Mouse (Mus musculus) midbrain, embryonic 11.5 days (tissue): ENCODE results near the gene Rragd. TPM values are rescaled to one million over a fixed set of nuclear protein-coding genes. Genes with fewer than 3 reads are reported as not detected.
"Not testable (repeated sequence)": the region's sequence is repeated elsewhere in the genome, so short reads cannot be mapped to it uniquely, and the experiment has no call there.

Experiments used
- ATAC-seq: fragments of 200-750 bp; cut with Nextera tagmentation; 2 replicates; pipeline ENCODE4 v1.8.0; 2017; ENCODE audit warnings: moderate TSS enrichment, moderate library complexity; ENCODE audit not compliant: low FRiP score
- DNase-seq: peaks from one replicate; pipeline ENCODE4 v3.0.0; 2015; ENCODE audit warnings: low spot score; ENCODE audit errors: missing footprints
- H3K27ac ChIP-seq: fragments of 300-500 bp; sonication (generic); 2 replicates; pipeline ENCODE4 v1.5.1; 2014; ENCODE audit warnings: low read depth, low read length
- H3K27me3 ChIP-seq: fragments of 300-500 bp; sonication (generic); 2 replicates; pipeline ENCODE4 v1.6.1; 2014; ENCODE audit warnings: mild to moderate bottlenecking, low read length, moderate library complexity, mixed read lengths; ENCODE audit not compliant: control insufficient read depth, insufficient read depth
- H3K36me3 ChIP-seq: fragments of 300-500 bp; sonication (generic); 2 replicates; pipeline ENCODE4 v1.6.1; 2014; ENCODE audit warnings: mild to moderate bottlenecking, low read length, moderate library complexity, mixed read lengths; ENCODE audit not compliant: control insufficient read depth, insufficient read depth
- H3K4me1 ChIP-seq: fragments of 300-500 bp; sonication (generic); 2 replicates; pipeline ENCODE4 v1.6.1; 2014; ENCODE audit warnings: low read length; ENCODE audit not compliant: control insufficient read depth, insufficient read depth
- H3K4me2 ChIP-seq: fragments of 300-500 bp; sonication (generic); 2 replicates; pipeline ENCODE4 v1.6.1; 2014; ENCODE audit warnings: mild to moderate bottlenecking, moderate library complexity
- H3K4me3 ChIP-seq: fragments of 300-500 bp; sonication (generic); 2 replicates; pipeline ENCODE4 v1.5.1; 2014; ENCODE audit warnings: low read depth, low read length
- H3K9ac ChIP-seq: fragments of 300-500 bp; sonication (generic); 2 replicates; pipeline ENCODE4 v1.6.1; 2014; ENCODE audit warnings: low read length
- H3K9me3 ChIP-seq: fragments of 300-500 bp; sonication (generic); 2 replicates; pipeline ENCODE4 v1.6.1; 2016; ENCODE audit warnings: low read length; ENCODE audit not compliant: control insufficient read depth
- WGBS: fragments of 180-500 bp; shearing (Covaris S2); extraction: QIAGEN DNeasy Blood & Tissue Kit; methylation state at CpG from one replicate; pipeline ENCODE4 v1.1.7; 2014; 5-methylcytosine and 5-hydroxymethylcytosine counted together
- polyA plus RNA-seq: library from polyadenylated mRNA; unstranded; fragments of >200 nt; fragmentation: Nextera tagmentation; extraction: Ambion mirVana; gene quantifications from 2 replicates; pipeline ENCODE4 v1.2.1, GENCODE M21; 2014

Gene Rragd
- polyA plus RNA-seq, 1 experiment from 2014 or later: 32.9 TPM

DNA sequence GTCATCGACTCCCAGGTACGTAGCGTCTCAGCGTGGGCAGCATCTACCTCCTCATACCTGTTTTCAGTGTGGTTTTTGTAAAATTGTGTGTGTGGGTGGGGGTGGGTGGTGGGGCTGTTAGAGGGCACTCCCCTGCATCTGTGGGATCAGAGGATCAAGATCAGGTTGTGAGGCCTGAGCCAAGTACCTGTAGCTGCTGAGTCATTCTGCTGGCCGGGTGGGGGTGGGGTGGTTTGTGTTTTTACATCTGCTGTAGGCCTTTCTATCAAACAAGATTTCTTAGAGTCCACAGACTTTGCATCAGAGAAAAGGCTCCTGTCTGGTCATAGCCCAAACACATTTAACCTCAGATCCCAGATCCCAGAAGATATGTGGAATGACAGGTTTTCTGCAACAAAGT, 13.2 kb downstream of the Rragd start:
- WGBS: 97% methylated on average over 5 of the region's 5 CpGs
- Histone ChIP-seq H3K4me2 (no peak overlapping the region), H3K4me3 (no peak overlapping the region), H3K36me3 (peaks cover 2% of the 10 kb centered on the region; the same call in 1 of the 2 replicates), H3K9me3 (no peaks in the 10 kb centered on the region), H3K9ac (no peak overlapping the region), H3K27me3 (no peaks in the 10 kb centered on the region), H3K4me1 (no peaks in the 10 kb centered on the region), H3K27ac (no peak overlapping the region)
- ATAC-seq (no peak), DNase-seq (no peak)

DNA sequence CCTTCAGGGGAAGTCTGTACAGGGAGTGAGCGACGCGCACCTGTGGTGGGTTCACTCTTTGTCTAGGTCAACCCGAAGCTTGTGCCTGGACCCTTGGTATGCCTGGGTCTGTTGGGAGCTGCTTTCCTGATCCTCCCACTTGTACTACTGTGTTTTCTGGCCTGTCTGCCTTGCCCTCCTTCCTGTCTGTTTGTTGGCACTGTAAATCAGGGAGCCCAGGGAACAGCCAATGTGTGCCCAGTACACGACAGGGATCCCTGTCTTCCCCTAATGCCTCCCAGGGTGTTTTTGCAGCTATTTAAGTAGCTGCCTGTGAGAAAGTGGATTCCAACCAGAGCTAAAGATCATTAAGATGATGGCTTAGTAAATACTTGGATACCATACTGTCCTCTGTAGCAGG, 14.7 kb downstream of the Rragd start:
- Histone ChIP-seq H3K4me3 (no peak overlapping the region), H3K27ac (no peak overlapping the region), H3K9me3 (no peaks in the 10 kb centered on the region), H3K4me1 (no peaks in the 10 kb centered on the region), H3K9ac (no peak overlapping the region), H3K27me3 (no peaks in the 10 kb centered on the region), H3K4me2 (no peak overlapping the region), H3K36me3 (peaks cover 2% of the 10 kb centered on the region; the same call in 1 of the 2 replicates)
- no peak for DNase-seq
- ATAC-seq: no peak
- 90% methylated on average over 5 of the region's 5 CpGs for WGBS

DNA sequence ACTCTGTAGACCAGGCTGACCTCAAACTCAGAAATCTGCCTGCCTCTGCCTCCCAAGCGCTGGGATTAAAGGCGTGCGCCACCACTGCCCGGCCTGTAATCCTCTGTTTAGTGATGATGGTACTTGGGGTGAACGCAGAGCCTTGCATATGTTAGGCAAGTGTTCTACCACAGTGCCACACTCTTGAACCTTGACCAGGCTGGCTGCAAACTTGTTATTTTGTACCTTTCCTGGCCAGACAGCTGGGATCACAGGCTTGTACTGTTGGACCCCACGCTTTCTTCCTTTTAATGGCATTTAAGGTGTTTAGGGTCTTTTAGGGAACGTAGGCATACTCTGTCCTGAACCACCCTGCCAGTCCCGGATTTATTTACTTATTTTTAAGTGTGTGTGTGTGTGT, 16.2 kb downstream of the Rragd start:
- Histone ChIP-seq H3K4me3 (no peak overlapping the region), H3K27ac (no peak overlapping the region), H3K9me3 (no peaks in the 10 kb centered on the region), H3K4me1 (no peaks in the 10 kb centered on the region), H3K36me3 (peaks cover 2% of the 10 kb centered on the region; the same call in 1 of the 2 replicates), H3K4me2 (no peak overlapping the region), H3K9ac (no peak overlapping the region), H3K27me3 (no peaks in the 10 kb centered on the region)
- DNase-seq: no peak
- WGBS: 95% methylated on average over 8 of the region's 8 CpGs
- no peak for ATAC-seq

DNA sequence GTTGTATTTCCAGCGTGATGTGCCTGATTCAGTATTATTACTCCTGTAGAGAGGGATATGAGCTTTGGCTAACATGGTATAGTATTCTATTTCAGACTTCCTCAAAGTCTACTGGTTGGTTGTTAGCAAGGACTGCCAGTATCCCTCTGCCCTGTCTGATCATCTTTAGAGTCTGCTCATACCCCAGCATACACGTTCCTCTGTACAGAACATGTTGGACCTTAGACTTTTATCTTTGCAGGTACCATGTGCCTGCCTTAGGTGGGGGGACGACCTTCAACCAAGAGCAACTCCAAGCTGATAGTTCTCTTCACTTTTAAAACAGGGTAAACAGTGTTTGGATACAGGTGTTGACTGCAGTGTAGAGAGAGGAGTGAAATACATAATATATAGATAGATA, 19.2 kb downstream of the Rragd start:
- no peak overlapping the region for H3K27ac ChIP-seq
- 0 out of 2 replicates have a peak, but pooled peaks cover 4% of the 10 kb centered on the region for H3K36me3 ChIP-seq
- H3K4me3 ChIP-seq: no peak overlapping the region
- no peaks in the 10 kb centered on the region for H3K9me3 ChIP-seq
- H3K4me2 ChIP-seq: no peak overlapping the region
- no peak for ATAC-seq
- H3K9ac ChIP-seq: no peak overlapping the region
- H3K27me3 ChIP-seq: no peaks in the 10 kb centered on the region
- no peaks in the 10 kb centered on the region for H3K4me1 ChIP-seq
- WGBS: 86% methylated on average over 3 of the region's 3 CpGs
- DNase-seq: peak; percentile 74

DNA sequence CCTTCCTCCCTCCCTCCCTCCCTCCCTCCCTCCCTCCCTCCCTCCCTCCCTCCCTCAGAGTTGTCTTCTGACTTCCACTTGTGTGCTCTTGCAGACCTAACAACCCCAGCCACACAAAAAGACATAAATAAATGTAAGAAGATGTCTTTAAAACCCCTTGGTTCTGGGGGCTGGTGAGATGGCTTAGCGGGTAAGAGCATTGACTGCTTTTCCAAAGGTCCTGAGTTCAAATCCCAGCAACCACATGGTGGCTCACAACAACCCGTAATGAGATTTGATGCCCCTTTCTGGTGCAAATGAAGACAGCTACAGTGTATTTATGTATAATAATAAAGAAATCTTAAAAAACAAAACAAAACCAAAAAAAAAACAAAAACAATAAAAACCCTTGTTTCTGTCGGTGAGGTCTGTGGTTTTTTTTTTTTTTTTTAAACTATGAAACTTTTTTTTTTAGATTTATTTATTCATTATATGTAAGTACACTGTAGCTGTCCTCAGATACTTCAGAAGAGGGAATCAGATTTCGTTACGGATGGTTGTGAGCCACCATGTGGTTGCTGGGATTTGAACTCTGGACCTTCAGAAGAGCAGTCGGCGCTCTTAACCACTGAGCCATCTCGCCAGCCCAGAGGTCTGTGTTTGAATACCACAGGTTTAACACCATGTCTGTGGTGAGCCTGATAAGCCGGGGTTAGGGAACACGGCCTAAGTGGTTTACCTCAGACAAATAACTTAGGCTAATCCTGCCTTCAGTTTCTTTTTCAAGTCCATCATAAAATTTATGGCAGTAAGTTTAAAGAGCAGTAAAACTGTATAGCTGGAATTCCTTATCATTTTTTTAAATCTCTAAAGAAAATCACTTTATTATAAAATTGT, 23.0 kb downstream of the Rragd start:
- WGBS: 93% methylated on average over 10 of the region's 10 CpGs
- ATAC-seq, H3K4me1 ChIP-seq, H3K27me3 ChIP-seq, H3K9ac ChIP-seq, H3K4me2 ChIP-seq, H3K27ac ChIP-seq, H3K9me3 ChIP-seq, H3K36me3 ChIP-seq, H3K4me3 ChIP-seq: not testable (repeated sequence)
- DNase-seq: peak; percentile 81

DNA sequence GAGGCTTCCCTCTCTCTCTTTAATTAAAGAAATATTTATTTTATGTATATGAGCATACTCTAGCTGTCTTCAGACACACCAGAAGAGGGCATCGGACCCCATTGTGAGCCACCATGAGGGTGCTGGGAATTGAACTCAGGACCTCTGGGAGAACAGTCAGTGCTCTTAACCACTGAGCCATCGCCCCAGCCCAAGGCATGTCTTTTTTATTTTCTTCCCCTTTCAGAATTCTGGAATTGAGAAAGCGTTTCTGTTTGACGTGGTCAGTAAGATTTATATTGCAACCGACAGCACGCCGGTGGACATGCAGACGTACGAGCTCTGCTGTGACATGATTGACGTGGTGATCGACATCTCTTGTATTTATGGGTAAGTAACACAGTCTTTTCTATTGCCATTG, 24.0 kb downstream of the Rragd start:
- H3K27ac ChIP-seq: no peak overlapping the region
- no peaks in the 10 kb centered on the region for H3K9me3 ChIP-seq
- DNase-seq (peak; percentile 37), ATAC-seq (no peak)
- H3K27me3 ChIP-seq: no peaks in the 10 kb centered on the region
- WGBS: 96% methylated on average over 11 of the region's 11 CpGs
- no peak overlapping the region for H3K4me2 ChIP-seq
- no peak overlapping the region for H3K4me3 ChIP-seq
- H3K36me3 ChIP-seq: 0 out of 2 replicates have a peak, but pooled peaks cover 4% of the 10 kb centered on the region
- no peaks in the 10 kb centered on the region for H3K4me1 ChIP-seq
- H3K9ac ChIP-seq: no peak overlapping the region

DNA sequence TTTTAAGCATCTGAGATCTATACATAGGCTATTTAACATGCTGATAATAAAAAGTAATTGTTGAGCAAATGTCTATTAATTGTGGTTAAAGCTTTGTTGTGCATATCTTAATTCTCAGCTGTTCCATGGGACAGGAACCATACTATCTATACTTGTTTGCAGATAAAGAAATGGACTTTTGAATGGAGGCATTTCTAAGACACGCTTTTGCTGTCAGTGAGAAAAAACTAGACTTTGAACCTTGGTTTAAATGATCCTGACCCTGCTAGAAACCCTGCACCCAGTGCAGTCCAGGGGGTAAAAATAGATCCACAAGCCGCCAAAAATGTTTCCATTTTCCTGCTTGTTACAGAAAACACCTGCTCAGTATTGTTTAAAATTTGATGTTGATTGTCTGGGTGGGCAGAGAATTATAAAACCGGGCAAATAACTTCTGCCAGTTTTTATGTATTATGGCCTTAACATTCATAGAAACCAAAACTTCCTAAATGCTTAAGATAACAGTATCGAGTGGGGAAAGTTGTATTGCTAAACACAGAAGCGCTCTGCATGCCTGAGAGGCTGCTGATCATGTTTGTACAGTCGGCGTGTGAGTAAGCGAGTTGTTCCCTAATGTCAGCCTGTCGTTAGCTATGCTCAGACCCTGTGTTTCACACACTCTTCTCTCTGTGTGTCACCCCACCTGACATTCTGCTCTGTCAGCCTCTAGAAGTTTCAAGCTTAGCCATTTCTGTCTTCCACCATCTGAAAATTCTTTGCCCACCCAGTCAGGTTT, 24.8 kb downstream of the Rragd start:
- 0 out of 2 replicates have a peak, but pooled peaks cover 7% of the 10 kb centered on the region for H3K36me3 ChIP-seq
- H3K9ac ChIP-seq: no peak overlapping the region
- H3K9me3 ChIP-seq: no peaks in the 10 kb centered on the region
- H3K4me3 ChIP-seq: no peak overlapping the region
- no peaks in the 10 kb centered on the region for H3K27me3 ChIP-seq
- 92% methylated on average over 9 of the region's 9 CpGs for WGBS
- no peaks in the 10 kb centered on the region for H3K4me1 ChIP-seq
- H3K27ac ChIP-seq: no peak overlapping the region
- no peak overlapping the region for H3K4me2 ChIP-seq
- DNase-seq (peak; percentile 44), ATAC-seq (no peak)

DNA sequence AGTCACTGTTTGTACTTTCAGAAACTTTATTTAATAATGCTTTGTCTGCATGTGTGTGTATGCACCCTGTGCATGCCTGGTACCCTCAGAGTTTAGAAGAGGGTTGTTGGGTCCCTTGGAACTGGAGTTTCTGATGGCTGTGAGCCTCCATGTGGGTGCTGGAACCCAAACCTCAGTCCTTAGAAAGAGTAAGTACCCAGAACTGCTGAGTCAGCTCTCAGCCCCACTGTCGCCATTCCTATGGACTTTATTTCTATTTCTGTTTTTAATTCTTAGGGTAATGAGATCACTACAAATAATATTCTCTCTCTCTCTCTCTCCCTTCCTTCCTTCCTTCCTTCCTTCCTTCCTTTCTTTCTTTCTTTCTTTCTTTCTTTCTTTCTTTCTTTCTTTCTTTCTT, 27.2 kb downstream of the Rragd start:
- H3K36me3 ChIP-seq: peaks cover 20% of the 10 kb centered on the region; the same call in 1 of the 2 replicates
- 97% methylated on average over 1 of the region's 1 CpGs for WGBS
- ATAC-seq (no peak), DNase-seq (no peak)
- H3K27ac ChIP-seq: no peak overlapping the region
- H3K4me2 ChIP-seq: no peak overlapping the region
- H3K4me3 ChIP-seq: no peak overlapping the region
- no peaks in the 10 kb centered on the region for H3K9me3 ChIP-seq
- no peak overlapping the region for H3K9ac ChIP-seq
- no peaks in the 10 kb centered on the region for H3K27me3 ChIP-seq
- H3K4me1 ChIP-seq: no peaks in the 10 kb centered on the region

DNA sequence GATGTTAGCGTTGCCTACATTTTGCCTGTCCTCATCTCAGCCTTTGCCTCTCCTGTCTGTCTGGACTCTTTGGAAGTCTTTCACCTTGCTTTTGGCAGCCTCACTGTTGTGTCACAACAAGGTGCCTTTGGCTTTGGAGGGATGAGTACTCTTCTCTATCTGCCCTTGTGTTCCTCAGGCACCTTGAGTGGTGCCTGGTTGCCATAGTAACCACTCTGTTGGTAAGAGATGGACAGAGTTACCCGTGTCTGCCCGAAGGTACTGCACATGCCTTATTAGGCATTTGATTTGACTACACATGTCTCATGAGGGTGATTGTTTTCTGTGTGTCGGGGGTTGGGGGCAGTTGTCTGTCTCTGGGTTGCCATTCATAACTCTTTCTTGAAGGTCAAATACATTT, 29.6 kb downstream of the Rragd start:
- peaks cover 17% of the 10 kb centered on the region; the same call in 1 of the 2 replicates for H3K36me3 ChIP-seq
- H3K9me3 ChIP-seq: no peaks in the 10 kb centered on the region
- no peak overlapping the region for H3K27ac ChIP-seq
- H3K4me3 ChIP-seq: no peak overlapping the region
- H3K9ac ChIP-seq: no peak overlapping the region
- H3K27me3 ChIP-seq: no peaks in the 10 kb centered on the region
- WGBS: 90% methylated on average over 4 of the region's 4 CpGs
- peak; percentile 62 for DNase-seq
- no peaks in the 10 kb centered on the region for H3K4me1 ChIP-seq
- no peak for ATAC-seq
- no peak overlapping the region for H3K4me2 ChIP-seq
